Mouse (Mus musculus): ENCODE data around the gene Gm44503.

DNA sequence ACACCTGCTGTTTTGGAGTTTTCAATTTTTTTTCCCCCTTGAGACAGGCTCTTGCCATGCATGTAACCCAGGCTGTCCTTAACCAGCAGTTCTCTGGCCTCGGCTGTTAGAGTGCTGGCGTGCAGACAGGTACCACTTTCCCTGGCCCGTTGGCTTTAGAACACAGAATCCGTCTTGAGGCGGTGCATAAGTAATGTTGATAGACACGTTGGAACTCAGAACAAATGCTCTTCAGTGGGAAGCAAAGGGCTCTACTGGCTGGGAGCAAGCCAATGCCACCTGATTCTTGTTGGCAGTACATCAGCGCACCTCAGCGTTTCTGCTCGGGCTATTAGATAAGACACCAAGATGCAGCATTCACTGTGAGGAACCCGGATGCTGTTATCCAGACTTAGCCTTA lies 61.2 kb downstream of the Gm44503 start:
- no peak for TF ChIP-seq MYOG (IDR thresholded peaks at IDR 0.05; ENCODE audit: control insufficient read depth in 1 of 3, insufficient read depth in 1 of 3, insufficient read length in 2 of 3, low read depth in 2 of 3)
- TF ChIP-seq USF1 (IDR thresholded peaks at IDR 0.05; ENCODE audit: low read depth) = no peak
- no peak for TF ChIP-seq POLR2A (IDR thresholded peaks at IDR 0.05; ENCODE audit: insufficient read length, low read depth)
- no peak for TF ChIP-seq TCF3 (IDR thresholded peaks at IDR 0.05; ENCODE audit: insufficient read length, low read depth)
- TF ChIP-seq CEBPB (IDR thresholded peaks at IDR 0.05; ENCODE audit: insufficient read depth, poor library complexity, severe bottlenecking) = no peak
- TF ChIP-seq E2F4 (IDR thresholded peaks at IDR 0.05; ENCODE audit: insufficient read depth) = no peak
- TF ChIP-seq POLR2AphosphoS2 (IDR thresholded peaks at IDR 0.05; ENCODE audit: insufficient read length, low read depth) = no peak
- TF ChIP-seq MAX (IDR thresholded peaks at IDR 0.05; ENCODE audit: low read depth) = no peak
- no peak for TF ChIP-seq MYOD1 (IDR thresholded peaks at IDR 0.05; ENCODE audit: control insufficient read depth in 1 of 3, insufficient read length in 2 of 3, low read depth in 2 of 3)
- no peak for TF ChIP-seq SRF (IDR thresholded peaks at IDR 0.05; ENCODE audit: control insufficient read depth, insufficient read length, low read depth)
- TF ChIP-seq TCF12 (IDR thresholded peaks at IDR 0.05; ENCODE audit: insufficient read depth, poor library complexity, severe bottlenecking) = no peak
- no peak for TF ChIP-seq REST (IDR thresholded peaks at IDR 0.05; ENCODE audit: insufficient read depth, insufficient read length)

Measured in myocyte (in vitro differentiated cells).